Mouse (Mus musculus) E14TG2a.4 (cell line): ENCODE measurements around the gene Krt86.

Experiments used
- CTCF ChIP-seq: conservative IDR thresholded peaks from 2 replicates; pipeline ENCODE4 v1.5.1; 2014; ENCODE audit warnings: low read length
- NANOG ChIP-seq: IDR thresholded peaks from 2 replicates; pipeline ENCODE4 v1.6.1; 2014; ENCODE audit warnings: borderline replicate concordance, low read length, mixed read lengths
- POU5F1 ChIP-seq: IDR thresholded peaks from 2 replicates; pipeline ENCODE4 v1.6.1; 2014; ENCODE audit warnings: low read length, borderline replicate concordance

DNA sequence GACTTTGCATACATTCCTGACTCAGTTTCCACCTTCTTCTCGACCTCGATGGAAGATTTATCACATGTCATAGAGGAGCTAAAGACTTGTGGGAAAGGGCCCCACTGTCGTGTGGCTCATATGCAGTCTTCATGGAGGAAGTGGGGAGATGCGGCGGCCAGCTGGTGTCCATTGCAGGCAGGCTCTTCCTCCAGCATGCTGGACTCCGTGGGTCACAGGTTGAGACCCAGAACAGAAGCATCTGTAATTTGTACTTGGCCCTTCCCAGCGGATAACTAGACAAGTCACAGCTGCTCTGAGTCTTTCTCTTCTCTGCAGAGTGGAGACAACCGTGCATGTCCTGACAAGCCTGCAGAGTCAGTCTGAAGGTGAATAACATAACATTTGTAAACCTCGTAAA, 35.0 kb downstream of the Krt86 start:
- TF ChIP-seq CTCF: no peak
- no peak for TF ChIP-seq NANOG
- TF ChIP-seq POU5F1: no peak
